Mouse (Mus musculus) urinary bladder, postnatal 14 days (tissue): ENCODE data around the gene Dlec1.
A peak's percentile ranks its signal among the peaks of the same experiment; 100 is the strongest.

Experiments used
- DNase-seq: peaks from one replicate; pipeline ENCODE4 v3.0.0; 2021; ENCODE audit warnings: low spot score

Dlec1 gene

GRCm38 (mm10) chr9:119101992-119102782 lies at the start of gene Dlec1:
Gene Dlec1, plus strand, starts transcription at chr9:119102478.
- peak; percentile 75 for DNase-seq

GRCm38 (mm10) chr9:119053964-119054576 lies 48.2 kb upstream of the Dlec1 start:
- no peak for DNase-seq

GRCm38 (mm10) chr9:119055336-119055735 lies 46.9 kb upstream of the Dlec1 start:
- no peak for DNase-seq

- no peak for DNase-seq
Measured at GRCm38 (mm10) chr9:119058245-119058644, 44.0 kb upstream of the Dlec1 start.

- DNase-seq = no peak
Measured at GRCm38 (mm10) chr9:119060701-119061100, 41.6 kb upstream of the Dlec1 start.

GRCm38 (mm10) chr9:119063036-119063644 lies 39.1 kb upstream of the Dlec1 start:
- no peak for DNase-seq

- no peak for DNase-seq
Measured at GRCm38 (mm10) chr9:119064296-119064695, 38.0 kb upstream of the Dlec1 start.

- peak; percentile 85 for DNase-seq
Measured at GRCm38 (mm10) chr9:119067601-119068000, 34.7 kb upstream of the Dlec1 start.

- peak; percentile 46 for DNase-seq
Measured at GRCm38 (mm10) chr9:119068266-119068665, 34.0 kb upstream of the Dlec1 start.

GRCm38 (mm10) chr9:119070173-119070825 lies 32.0 kb upstream of the Dlec1 start:
- DNase-seq = no peak

- no peak for DNase-seq
Measured at GRCm38 (mm10) chr9:119071786-119072185, 30.5 kb upstream of the Dlec1 start.

GRCm38 (mm10) chr9:119073184-119073895 lies 28.9 kb upstream of the Dlec1 start:
- no peak for DNase-seq

GRCm38 (mm10) chr9:119075685-119076084 lies 26.6 kb upstream of the Dlec1 start:
- no peak for DNase-seq

- DNase-seq = no peak
Measured at GRCm38 (mm10) chr9:119080040-119080675, 22.1 kb upstream of the Dlec1 start.

GRCm38 (mm10) chr9:119082039-119082438 lies 20.2 kb upstream of the Dlec1 start:
- no peak for DNase-seq

GRCm38 (mm10) chr9:119082656-119083430 lies 19.4 kb upstream of the Dlec1 start:
- DNase-seq = no peak

GRCm38 (mm10) chr9:119083966-119084365 lies 18.3 kb upstream of the Dlec1 start:
- DNase-seq = no peak

GRCm38 (mm10) chr9:119086451-119086850 lies 15.8 kb upstream of the Dlec1 start:
- no peak for DNase-seq

- DNase-seq = no peak
Measured at GRCm38 (mm10) chr9:119087309-119087708, 15.0 kb upstream of the Dlec1 start.

- peak; percentile 92 for DNase-seq
Measured at GRCm38 (mm10) chr9:119088148-119088801, 14.0 kb upstream of the Dlec1 start.
